Mouse (Mus musculus) CD8-positive naive resting alpha-beta T cell, adult 2 months (primary cell): ENCODE results near the gene Fstl3.

Experiments used
- DNase-seq, 2 experiments: peaks; one replicate each; pipeline ENCODE4 v3.0.0; 2022; ENCODE audit warnings: low read depth in 2 of 2, low spot score in 2 of 2

Fstl3 gene

DNA sequence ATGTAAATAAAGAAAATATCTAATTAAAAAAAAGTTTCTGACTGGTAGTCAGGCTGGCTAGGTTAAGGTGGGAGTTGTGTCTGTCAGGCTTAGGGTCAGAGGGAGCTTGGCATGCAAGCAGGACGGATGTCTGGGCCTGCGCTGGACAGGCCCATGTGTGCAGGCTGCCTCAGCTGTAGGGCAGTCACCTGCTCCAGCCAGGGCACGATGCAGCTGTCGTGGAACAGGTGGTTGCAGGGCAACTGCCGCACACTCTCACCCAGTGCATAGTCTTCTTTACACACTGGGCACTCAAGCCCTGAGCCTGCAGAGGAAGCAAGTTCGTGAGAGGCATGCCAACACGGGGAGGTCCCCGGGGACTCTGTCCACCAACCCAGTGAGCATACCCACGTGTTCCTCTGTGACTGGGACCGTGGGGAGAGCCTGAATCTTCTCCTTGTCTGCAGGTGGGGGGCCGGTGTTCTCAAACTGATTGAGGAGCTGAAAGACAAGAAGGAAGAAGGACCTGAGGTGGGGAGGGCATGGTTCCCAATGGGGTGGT lies 16.4 kb upstream of the Fstl3 start:
- no peak for DNase-seq

DNA sequence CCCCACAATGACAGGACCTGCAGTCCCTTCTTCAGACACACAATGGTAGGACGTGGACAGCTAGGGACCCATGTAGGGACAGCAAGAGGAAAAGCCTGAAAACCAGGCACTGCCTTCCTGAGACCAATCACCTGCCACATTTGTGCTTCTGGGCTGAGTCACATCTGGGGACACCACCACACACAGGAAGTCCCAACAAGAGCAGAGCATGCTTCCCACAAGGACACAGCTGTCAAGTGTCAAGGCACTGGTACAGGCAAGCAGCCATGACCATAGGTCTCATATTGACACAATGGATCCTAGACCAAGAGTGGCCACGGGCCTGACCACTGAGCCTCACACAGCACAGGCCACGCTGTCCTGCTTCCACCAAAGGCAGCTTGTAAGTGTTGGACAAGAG lies 14.2 kb upstream of the Fstl3 start:
- no peak for DNase-seq

DNA sequence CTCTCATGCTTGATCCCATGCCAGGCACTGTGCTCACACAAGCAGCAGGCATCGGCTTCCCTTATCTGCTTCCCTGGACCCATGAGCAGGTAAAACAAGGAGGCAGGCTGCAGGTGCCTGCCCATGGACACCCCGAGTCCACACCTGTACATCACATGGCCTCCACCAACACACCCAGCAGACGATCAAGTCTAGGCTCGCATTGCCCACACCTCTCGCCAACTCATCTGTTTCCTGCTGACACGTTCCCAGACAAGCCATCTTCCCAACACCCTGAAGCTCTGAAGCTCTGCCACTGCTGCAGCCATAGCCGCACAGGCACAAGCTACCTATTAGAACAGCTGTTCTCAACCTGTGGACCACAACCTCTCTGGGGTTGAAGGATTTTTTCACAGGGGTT lies 12.8 kb upstream of the Fstl3 start:
- DNase-seq = no peak

DNA sequence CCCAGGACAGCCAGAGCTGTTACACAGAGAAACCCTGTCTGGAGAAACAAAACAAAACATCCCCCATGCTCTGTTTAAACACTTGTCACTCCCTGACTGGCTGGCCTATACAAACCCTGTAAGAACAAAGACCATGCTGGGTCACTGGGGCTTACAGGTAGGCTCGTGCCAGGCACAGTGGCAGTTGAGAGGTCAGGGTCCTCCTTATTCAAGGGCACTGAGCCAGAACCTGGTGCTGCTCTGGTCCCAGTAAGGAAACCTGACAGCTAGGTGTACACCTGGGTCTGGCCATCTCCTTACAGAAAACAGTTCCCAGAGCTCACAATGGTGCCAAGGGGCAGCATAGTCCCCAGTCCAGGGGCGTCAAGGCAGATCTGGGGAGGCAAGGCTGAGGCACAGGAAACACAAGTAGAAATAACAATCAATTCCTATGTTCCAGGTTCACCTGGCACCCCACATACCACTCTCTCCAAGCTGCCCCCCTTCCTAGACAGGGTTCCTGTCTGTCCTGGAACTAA lies 11.8 kb upstream of the Fstl3 start:
- no peak for DNase-seq

DNA sequence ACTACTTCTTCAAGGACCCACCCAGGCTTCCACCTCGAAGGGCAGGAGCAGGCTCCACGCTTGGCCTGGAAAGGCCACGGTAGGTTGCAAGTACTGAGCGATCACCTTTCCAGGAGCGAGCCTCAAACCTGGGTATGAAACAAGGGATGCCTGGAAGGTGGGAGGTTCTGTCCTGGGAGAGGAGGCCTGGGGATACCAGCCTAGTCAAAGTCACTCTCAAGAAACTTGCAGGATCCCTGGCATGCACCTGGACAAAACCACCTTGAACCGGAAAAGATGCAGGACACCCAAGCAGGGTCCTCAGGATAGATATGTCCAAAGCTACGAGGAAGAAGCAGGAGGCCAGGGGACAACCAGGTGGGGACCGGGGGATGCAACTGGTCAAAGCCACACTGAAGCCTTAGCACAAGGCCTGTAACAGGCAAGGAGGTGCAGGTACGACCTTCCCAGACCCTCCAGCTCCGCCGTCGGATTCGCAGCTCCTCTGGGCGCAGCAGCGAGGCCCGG lies 11.0 kb upstream of the Fstl3 start:
- peak in 1 of 2 experiments; percentile 14 for DNase-seq

DNA sequence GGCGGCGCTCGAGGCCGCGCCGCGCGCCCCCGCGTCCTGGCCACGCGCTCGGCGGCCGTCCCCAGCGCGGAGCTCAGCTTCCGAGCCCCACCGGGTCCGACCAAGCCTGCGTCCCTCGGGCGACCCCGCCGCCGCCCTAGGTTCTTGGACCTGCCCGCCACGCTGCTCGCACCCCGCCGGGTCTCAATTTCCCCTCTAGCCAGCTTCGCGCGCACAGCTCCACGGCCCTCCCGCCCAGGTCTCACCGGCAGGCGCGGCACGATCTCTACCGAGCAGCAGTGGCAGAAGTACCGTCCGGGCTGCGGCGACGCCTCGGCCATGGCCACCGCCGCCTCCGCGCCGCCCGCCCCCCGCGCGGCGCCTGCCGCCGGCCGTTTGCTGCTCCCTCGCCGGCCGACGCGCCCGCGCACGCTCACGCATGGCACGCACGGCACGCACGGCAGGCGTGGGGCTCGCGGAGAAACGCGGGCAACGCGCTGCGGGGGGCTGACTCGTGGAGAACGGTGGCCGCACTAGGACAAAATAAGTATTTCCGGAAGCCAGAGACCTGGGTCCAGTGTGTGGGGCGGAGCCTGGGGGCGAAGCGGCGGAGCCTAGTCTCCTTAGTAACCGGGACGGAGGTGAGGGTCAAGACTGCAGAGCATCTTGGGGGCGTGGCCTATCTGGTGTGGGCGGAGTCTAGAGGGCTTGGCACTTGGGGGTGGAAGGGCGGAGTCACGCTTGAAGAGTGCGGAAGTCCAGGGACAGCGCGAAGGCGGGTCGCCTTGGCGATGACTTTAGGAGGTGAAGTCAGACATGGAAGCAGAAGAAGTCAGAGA lies 10.4 kb upstream of the Fstl3 start, which contains the start of gene Rnf126:
Gene Rnf126 (minus strand): TSS at position 445 of the 818 bp plus-strand sequence.
- DNase-seq = peak; percentile 96 to 98

DNA sequence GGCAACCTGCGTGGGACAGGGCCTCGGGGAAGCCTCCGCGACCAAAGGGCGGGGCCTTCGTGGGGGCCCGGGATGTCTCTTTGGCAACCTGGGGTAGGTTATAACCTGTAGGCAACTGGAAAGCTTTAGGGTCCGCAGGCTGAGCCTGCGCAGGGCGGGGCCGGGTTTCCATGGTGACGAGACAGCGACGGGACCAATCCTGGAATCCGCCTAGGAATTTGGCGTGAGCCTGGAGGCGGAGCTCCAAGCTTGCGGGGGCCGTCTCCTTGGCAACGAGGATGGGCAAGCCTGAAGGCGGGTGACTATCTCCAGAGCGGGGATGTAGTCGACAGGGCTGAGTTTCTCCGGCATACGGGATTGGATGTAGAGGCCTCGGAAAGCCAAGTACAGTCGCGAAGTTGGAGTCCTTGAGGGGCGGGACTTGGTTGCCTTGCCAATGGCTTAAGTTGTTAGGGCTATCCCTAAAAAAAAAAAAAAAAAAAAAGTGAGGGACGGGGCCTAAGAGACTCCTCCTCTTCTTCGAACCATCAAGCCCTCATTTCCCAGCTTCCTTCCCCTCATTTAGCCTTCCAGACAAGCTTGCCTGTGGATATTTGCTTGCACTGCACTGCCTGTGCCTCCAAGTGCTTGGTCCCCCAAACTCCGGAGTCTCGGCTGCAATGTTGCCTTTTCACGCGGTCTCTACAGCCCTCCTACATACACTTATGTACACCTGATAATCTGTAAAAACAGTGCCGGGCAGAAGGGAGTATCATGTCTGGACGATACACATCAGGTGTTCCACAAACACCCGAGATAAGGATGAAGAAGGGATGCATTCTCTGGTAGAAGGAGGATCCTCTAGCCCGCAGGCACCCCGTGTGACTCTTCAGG lies 9.5 kb upstream of the Fstl3 start:
- DNase-seq = peak in 1 of 2 experiments; percentile 44

DNA sequence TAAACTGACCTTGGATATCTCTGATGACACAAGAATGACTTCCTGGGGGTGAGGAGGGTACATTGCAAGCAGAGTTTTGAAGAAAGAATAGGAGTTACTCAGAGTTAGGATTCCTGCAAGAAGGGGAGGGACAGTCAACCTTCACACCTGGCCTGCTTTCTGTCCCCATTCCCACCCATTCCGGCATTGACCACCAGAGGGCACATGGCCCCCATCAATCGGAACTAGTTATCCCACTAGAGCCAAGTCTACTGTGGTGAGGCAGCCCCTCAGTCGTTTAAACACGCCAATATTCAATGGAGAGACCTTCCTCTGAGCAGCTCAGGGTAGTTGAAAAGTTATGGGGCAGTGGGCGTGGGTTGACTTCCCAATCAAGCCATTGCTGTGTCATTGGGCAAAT lies 8.7 kb upstream of the Fstl3 start:
- DNase-seq = peak; percentile 45 to 63

DNA sequence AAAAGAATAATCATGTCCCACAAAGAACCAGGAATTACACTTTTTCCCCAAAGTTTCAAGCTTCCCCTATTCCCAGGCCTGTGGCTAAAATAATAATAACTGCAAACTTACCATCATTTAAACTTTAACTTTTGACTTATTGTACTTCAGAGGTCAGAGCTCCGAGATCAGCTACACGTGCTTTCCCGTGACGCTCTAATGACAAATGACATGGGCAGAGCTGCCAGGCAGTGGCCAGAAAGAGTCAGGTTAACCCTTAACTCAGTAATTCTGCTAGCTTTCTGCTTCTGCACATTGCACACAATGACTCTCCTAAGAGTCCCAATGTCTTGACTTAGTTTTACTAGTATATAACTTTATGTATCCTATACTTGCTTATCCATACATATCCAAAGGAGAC lies 7.7 kb upstream of the Fstl3 start:
- no peak for DNase-seq

DNA sequence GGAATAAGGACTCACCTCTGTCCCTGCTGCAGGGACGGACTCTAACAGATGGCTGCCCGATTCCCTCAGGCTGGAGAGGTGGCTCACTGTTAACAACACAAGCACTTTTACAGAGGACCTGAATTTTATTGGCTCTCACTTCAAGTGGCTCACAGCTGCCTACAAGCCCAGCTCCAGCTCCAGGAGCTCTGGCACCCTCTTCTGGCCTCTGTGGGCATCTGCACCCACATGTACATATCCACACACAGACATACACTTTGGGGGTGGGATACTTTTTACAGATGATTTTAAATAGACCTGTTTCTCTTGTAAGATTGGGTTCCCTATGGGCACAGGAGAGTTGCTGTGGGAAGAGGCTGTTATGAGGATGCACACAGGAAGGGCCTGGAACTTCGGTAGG lies 4.8 kb upstream of the Fstl3 start:
- DNase-seq = no peak

DNA sequence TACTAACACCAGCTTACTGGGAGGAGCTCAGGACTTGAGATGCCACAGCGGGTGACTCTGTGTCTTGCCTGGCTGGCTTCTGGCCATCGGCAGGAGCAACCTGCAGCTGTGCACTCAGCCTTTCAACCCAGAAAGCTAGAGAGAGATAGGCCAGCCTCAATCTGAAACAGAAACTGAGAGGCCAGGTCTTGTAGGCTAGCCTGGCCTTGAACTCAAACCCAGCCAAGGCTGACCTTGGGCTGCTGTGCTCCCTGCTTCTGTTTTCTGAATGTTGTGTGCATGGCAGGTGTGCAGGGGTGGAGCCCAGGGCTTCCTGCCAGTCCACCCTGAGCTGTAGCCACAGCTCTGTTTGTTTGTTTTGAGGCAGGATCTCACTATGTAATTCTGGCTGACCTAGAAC lies 3.9 kb upstream of the Fstl3 start:
- no peak for DNase-seq

DNA sequence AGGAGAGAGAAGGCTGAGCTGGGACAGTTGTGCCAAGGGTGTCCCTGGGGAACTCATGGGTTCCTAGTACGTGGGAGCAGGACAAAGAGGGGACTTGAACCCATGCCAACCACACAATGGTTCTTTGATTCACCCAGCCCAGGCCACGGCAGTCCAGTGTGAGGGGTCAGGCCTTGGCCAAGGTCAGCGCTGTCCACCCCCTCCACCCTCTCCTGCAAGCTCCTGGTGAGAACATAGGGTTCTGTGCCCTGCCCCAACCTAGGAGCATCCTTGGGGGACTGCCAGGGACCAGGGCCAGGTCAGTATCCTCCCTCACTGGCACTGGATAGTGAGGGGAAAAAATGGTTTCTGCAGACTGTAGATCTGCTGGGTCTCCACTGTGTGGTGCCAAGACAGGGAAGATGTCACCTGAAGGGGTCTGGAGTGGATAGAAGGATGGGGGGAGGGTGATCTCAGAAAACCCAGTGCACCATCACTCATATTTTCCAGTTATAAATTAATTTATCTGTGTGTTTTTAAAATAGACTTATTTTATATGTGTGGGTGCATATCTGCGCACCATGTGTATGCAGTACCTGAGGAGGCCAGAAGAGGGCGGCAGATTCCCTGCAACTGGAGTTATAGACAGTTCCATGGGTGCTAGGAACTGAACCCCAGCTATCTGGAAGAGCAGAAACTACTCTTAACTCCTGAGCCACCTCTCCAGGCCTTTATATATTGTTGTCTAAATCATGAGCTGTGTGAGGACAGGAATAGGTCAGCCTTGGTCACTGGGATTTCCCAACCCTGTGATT lies 2.4 kb upstream of the Fstl3 start:
- DNase-seq = no peak

DNA sequence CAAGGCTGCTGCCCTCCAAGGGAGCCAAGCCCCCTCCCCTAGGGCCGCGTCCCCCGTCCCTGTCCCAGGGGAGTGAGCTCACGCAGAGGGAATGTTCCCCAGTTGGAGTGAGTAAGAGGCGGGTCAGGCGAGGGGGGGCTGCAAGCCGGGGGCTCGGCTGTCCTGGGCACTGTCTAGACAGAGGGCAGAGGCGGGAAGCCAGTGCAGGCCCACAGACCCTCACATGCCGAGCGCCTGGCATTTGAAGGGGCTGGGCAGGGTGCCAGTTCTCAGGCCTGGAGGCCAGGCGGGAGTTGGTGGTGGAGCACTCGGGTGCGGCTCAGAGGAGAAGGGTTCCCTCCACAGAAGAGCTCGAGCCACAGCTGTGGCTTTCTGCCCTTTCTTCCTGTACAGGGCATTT lies 934 bp downstream of the Fstl3 start:
- no peak for DNase-seq

DNA sequence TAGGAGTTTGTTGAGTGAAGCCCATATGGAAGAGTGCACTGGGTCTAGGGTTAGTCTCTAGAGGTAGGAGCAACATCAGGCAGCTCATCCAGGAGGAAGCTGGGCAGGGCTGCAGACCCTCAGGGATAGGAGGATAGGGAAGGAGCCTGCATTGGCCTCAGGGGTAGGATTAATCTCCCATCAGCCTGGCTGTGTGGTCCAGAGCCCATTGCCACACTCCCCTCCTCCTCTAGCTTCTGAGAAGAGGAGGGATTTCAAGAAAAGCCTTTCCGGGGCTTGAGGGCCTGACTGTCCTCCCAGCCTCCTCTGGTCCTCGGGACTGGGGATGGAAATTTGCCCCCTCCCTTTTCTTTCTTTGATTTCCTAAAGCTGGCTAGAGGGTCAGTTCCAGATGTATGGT lies 2.1 kb downstream of the Fstl3 start:
- no peak for DNase-seq

DNA sequence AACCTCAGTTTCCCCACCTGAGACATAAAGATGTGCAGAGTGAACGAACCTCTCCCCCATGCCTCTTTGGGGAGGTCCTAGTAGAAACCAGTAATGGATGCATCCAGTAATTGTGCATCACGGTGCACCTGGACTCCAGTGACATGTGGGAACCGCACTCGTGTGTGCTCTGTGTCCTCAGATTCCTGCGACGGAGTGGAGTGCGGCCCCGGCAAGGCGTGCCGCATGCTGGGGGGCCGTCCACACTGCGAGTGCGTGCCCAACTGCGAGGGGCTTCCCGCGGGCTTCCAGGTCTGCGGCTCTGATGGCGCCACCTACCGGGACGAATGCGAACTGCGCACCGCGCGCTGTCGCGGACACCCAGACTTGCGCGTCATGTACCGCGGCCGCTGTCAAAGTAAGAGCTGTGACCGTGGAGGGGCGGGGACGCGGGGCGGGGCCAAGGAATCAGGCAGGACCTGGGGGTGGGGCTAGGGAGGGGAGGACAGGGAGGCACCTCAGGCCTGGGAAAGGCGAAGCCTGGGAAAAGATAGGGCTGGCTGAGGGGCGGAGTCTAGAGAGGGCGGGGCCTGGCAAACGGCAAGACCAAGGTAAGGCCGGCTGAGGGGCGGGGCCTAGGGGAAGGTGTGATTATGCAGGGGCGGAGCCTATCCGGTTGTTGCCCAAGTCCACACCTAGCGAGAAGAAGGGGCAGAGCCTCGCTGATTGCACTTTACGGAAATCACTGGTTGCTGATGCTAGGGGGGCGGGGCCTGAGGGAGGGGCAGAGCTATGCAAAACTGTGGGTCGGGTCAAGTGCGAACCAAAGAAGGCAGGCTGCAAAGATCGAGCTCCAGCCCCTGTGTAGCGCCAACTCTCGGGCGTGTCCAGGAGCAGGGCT lies 3.0 kb downstream of the Fstl3 start:
- peak; percentile 89 to 92 for DNase-seq

DNA sequence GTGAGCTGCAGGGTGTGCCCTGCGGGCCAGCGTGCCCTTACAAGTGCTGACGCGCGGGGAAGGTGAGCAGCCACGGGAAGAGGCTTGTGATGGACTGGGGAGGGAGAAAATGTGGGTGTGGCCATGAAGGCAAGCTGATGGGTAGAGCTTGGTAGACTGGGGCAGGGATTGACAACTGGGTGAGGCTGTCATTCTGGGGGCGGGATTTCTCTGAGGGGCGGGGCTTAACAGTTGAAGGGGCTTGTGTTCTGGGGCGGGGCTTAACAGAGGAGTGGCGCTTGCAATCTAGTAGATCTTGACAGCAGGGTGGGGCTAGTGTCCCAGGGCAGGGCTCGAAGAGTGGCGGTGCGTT lies 3.6 kb downstream of the Fstl3 start:
- DNase-seq = peak in 1 of 2 experiments; percentile 69

DNA sequence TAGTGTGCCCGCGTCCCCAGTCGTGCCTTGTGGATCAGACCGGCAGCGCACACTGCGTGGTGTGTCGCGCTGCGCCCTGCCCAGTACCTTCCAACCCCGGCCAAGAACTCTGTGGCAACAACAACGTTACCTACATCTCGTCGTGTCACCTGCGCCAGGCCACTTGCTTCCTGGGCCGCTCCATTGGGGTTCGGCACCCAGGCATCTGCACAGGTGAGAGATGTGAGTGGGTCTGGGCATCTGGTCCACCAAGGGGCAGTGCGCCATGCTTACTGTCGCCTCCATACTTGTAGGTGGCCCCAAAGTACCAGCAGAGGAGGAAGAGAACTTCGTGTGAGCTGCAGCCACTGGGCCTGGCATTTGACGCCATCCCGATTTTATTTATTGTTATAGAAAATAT lies 4.1 kb downstream of the Fstl3 start:
- no peak for DNase-seq

DNA sequence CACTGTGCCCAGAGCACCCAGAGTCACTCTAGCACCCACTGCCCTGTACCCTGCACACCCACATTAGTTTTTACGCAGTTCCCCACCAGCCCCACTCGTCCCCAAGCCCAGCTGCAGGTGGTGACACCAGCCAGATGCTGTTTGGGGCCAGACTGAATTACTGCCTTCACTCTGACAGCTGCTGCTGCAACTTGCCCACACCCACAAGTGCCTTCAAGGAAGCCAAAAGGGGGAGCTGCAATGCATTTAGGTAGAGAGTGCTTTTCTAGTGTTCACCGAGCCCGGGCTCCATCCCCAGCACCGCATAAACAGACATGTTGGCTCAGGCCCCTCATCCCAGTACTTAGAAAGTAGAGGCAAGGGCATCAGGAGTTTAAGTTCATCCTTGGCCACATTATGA lies 4.9 kb downstream of the Fstl3 start:
- no peak for DNase-seq

DNA sequence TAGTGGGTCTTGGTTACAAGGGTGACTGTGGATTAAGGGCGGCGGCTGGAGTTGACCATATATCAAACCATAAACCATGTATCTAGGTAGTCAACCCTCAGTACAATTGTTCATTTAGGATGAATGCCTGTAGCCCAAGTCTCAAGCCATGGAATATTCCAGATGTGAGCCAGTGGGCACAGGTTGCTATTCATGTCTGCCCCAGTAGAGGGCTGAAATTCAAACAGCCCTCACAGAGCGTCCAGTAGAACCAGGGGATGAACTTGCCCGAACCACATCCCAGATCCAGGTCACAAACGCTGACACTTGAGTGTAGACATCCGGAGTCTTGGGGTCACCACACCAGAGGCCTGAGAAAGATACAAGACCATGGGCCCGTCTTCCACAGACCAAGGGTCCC lies 6.0 kb downstream of the Fstl3 start:
- no peak for DNase-seq
